In genomic region chr1:87174006-87174955, GRCm38 (mm10) we compare ENCODE assay signal across 8 mouse cellular contexts. TPM values are rescaled to one million over a fixed set of nuclear protein-coding genes. Genes with fewer than 3 reads are reported as not detected.
A peak's percentile ranks its signal among the peaks of the same experiment; 100 is the strongest.
DNase-seq lines count a peak whose midpoint lies in the region; ATAC-seq lines count a peak whose summit lies in the region.

No protein-coding gene starts in this region.

- DNase-seq in hindbrain, embryonic 11.5 days (ENCODE audit: low spot score) = peak; percentile 88
- DNase-seq in heart, postnatal 4 days = peak; percentile 77
- peak; percentile 47 to 67 for DNase-seq in layer of hippocampus, postnatal 36 days
- peak; percentile 52 for DNase-seq in lung, postnatal 25 days (ENCODE audit: low spot score)
- DNase-seq in spleen, postnatal 36 days (ENCODE audit: low spot score in 2 of 2) = peak; percentile 17 to 38

- H3K4me2 ChIP-seq in hindbrain, embryonic 11.5 days (replicated peaks; ENCODE audit: low read depth, low read length) = no peak overlapping the region
- no peak overlapping the region for H3K4me2 ChIP-seq in hindbrain, embryonic 13.5 days
- no peak overlapping the region for H3K4me2 ChIP-seq in forebrain, embryonic 16.5 days (ENCODE audit: low read length)

- H3K27ac ChIP-seq in hindbrain, embryonic 11.5 days (ENCODE audit: low read depth, low read length) = no peak overlapping the region
- H3K27ac ChIP-seq in hindbrain, embryonic 13.5 days = no peak overlapping the region
- no peak overlapping the region for H3K27ac ChIP-seq in forebrain, embryonic 16.5 days (ENCODE audit: low read length)

- no peaks in the 10 kb centered on the region for H3K9me3 ChIP-seq in hindbrain, embryonic 11.5 days (ENCODE audit: control insufficient read depth, low read length)
- H3K9me3 ChIP-seq in hindbrain, embryonic 13.5 days = no peaks in the 10 kb centered on the region
- no peaks in the 10 kb centered on the region for H3K9me3 ChIP-seq in forebrain, embryonic 16.5 days (ENCODE audit: control insufficient read depth, low read length)

- 23% methylated on average over 28 of the region's 28 CpGs for WGBS in hindbrain, embryonic 11.5 days
- WGBS in hindbrain, embryonic 13.5 days = 25% methylated on average over 28 of the region's 28 CpGs
- WGBS in forebrain, embryonic 16.5 days = 25% methylated on average over 28 of the region's 28 CpGs

- H3K4me3 ChIP-seq in hindbrain, embryonic 11.5 days (ENCODE audit: low read depth, low read length) = no peak overlapping the region
- no peak overlapping the region for H3K4me3 ChIP-seq in hindbrain, embryonic 13.5 days
- H3K4me3 ChIP-seq in forebrain, embryonic 16.5 days (replicated peaks; ENCODE audit: low read length) = no peak overlapping the region

- no peaks in the 10 kb centered on the region; the same call in 1 of the 2 replicates for H3K27me3 ChIP-seq in hindbrain, embryonic 11.5 days (ENCODE audit: control insufficient read depth, insufficient read depth, low read length)
- H3K27me3 ChIP-seq in hindbrain, embryonic 13.5 days = peaks cover 14% of the 10 kb centered on the region; the same call in 1 of the 2 replicates
- H3K27me3 ChIP-seq in forebrain, embryonic 16.5 days (replicated peaks; ENCODE audit: control insufficient read depth, insufficient read depth, low read length) = peaks cover 4% of the 10 kb centered on the region

- peaks cover 5% of the 10 kb centered on the region; the same call in 1 of the 2 replicates for H3K4me1 ChIP-seq in hindbrain, embryonic 11.5 days (replicated peaks; ENCODE audit: control insufficient read depth, insufficient read depth, low read length)
- H3K4me1 ChIP-seq in hindbrain, embryonic 13.5 days (replicated peaks) = peaks cover 66% of the 10 kb centered on the region
- peaks cover 28% of the 10 kb centered on the region for H3K4me1 ChIP-seq in forebrain, embryonic 16.5 days (replicated peaks; ENCODE audit: control insufficient read depth, insufficient read depth, low read length)

- no peak overlapping the region for H3K9ac ChIP-seq in hindbrain, embryonic 11.5 days (ENCODE audit: low read depth, low read length)
- H3K9ac ChIP-seq in hindbrain, embryonic 13.5 days = no peak overlapping the region
- H3K9ac ChIP-seq in forebrain, embryonic 16.5 days (replicated peaks; ENCODE audit: low read depth, low read length) = no peak overlapping the region

- no peak for ATAC-seq in hindbrain, embryonic 11.5 days (ENCODE audit: low FRiP score)
- ATAC-seq in hindbrain, embryonic 13.5 days (ENCODE audit: low FRiP score) = no peak
- peak; percentile 46; the same call in 1 of the 2 replicates for ATAC-seq in cerebellum, adult (ENCODE audit: insufficient number of reproducible peaks, low FRiP score, low TSS enrichment)
- ATAC-seq in forebrain, embryonic 16.5 days = peak; percentile 7; the same call in 1 of the 2 replicates

- H3K36me3 ChIP-seq in hindbrain, embryonic 11.5 days (ENCODE audit: control insufficient read depth, insufficient read depth, low read length) = no peaks in the 10 kb centered on the region
- H3K36me3 ChIP-seq in hindbrain, embryonic 13.5 days = no peaks in the 10 kb centered on the region
- H3K36me3 ChIP-seq in forebrain, embryonic 16.5 days (ENCODE audit: control insufficient read depth, insufficient read depth) = no peaks in the 10 kb centered on the region

RNA-seq across cellular contexts. Expression of gene Prss56, which starts 8.8 kb away (rescaled TPM):
- polyA plus RNA-seq in hindbrain, embryonic 11.5 days (2014; fragmentation: Nextera tagmentation; extraction: Ambion mirVana) = 1.9 and 3.3 TPM in 2 replicates
- 6.8 and 9.0 TPM in 2 replicates for polyA plus RNA-seq in hindbrain, embryonic 13.5 days (2015; fragmentation: Nextera tagmentation; extraction: Ambion mirVana)
- polyA plus RNA-seq in forebrain, embryonic 16.5 days (2015; fragmentation: Nextera tagmentation; extraction: Ambion mirVana) = 2.8 and 3.1 TPM in 2 replicates
- total RNA-seq in heart, postnatal 4 days (2021) = not detected
- total RNA-seq in layer of hippocampus, postnatal 36 days (2021) = under 1 TPM in 1 of 2 experiments, not detected in 1; 0.15 TPM

RNA-seq across cellular contexts. Expression of gene Chrnd, which starts 16.1 kb away (rescaled TPM):
- polyA plus RNA-seq in hindbrain, embryonic 11.5 days (2014; fragmentation: Nextera tagmentation; extraction: Ambion mirVana) = 0.47 TPM in 1 of 2 replicates, not detected in the other
- polyA plus RNA-seq in hindbrain, embryonic 13.5 days (2015; fragmentation: Nextera tagmentation; extraction: Ambion mirVana) = 0.05 TPM in 1 of 2 replicates, not detected in the other
- not detected in 2 replicates for polyA plus RNA-seq in forebrain, embryonic 16.5 days (2015; fragmentation: Nextera tagmentation; extraction: Ambion mirVana)
- not detected for total RNA-seq in heart, postnatal 4 days (2021)
- total RNA-seq in layer of hippocampus, postnatal 36 days (2021) = not detected

RNA-seq across cellular contexts. Expression of gene Ecel1, which starts 18.0 kb away (rescaled TPM):
- polyA plus RNA-seq in hindbrain, embryonic 11.5 days (2014; fragmentation: Nextera tagmentation; extraction: Ambion mirVana) = 10.0 and 14.7 TPM in 2 replicates
- 33.1 and 35.5 TPM in 2 replicates for polyA plus RNA-seq in hindbrain, embryonic 13.5 days (2015; fragmentation: Nextera tagmentation; extraction: Ambion mirVana)
- polyA plus RNA-seq in forebrain, embryonic 16.5 days (2015; fragmentation: Nextera tagmentation; extraction: Ambion mirVana) = 13.4 and 25.3 TPM in 2 replicates
- total RNA-seq in heart, postnatal 4 days (2021) = under 1 TPM in 1 of 2 experiments, not detected in 1; 0.18 TPM
- total RNA-seq in layer of hippocampus, postnatal 36 days (2021) = 1 to 10 TPM; 1.3 to 2.4 TPM

RNA-seq across cellular contexts. Expression of gene Chrng, which starts 30.2 kb away (rescaled TPM):
- 0.73 and 1.0 TPM in 2 replicates for polyA plus RNA-seq in hindbrain, embryonic 11.5 days (2014; fragmentation: Nextera tagmentation; extraction: Ambion mirVana)
- 0.35 and 0.58 TPM in 2 replicates for polyA plus RNA-seq in hindbrain, embryonic 13.5 days (2015; fragmentation: Nextera tagmentation; extraction: Ambion mirVana)
- polyA plus RNA-seq in forebrain, embryonic 16.5 days (2015; fragmentation: Nextera tagmentation; extraction: Ambion mirVana) = not detected in 2 replicates
- under 1 TPM; 0.14 TPM for total RNA-seq in heart, postnatal 4 days (2021)
- total RNA-seq in layer of hippocampus, postnatal 36 days (2021) = not detected

RNA-seq across cellular contexts. Expression of gene Eif4e2, which starts 39.4 kb away (rescaled TPM):
- polyA plus RNA-seq in hindbrain, embryonic 11.5 days (2014; fragmentation: Nextera tagmentation; extraction: Ambion mirVana) = 132 and 134 TPM in 2 replicates
- 105 and 106 TPM in 2 replicates for polyA plus RNA-seq in hindbrain, embryonic 13.5 days (2015; fragmentation: Nextera tagmentation; extraction: Ambion mirVana)
- polyA plus RNA-seq in forebrain, embryonic 16.5 days (2015; fragmentation: Nextera tagmentation; extraction: Ambion mirVana) = 88.1 and 93.6 TPM in 2 replicates
- 10 to 100 TPM; 71.3 to 72.5 TPM for total RNA-seq in heart, postnatal 4 days (2021)
- total RNA-seq in layer of hippocampus, postnatal 36 days (2021) = 10 to 100 TPM; 58.2 to 60.3 TPM

Comparison
In these comparisons a context has a peak if more than half of its experiments do, and no peak if none do; other contexts are left out.
1. ATAC-seq: peak in cerebellum, adult (single experiment) and forebrain, embryonic 16.5 days (single experiment); none in hindbrain, embryonic 11.5 days (single experiment) and hindbrain, embryonic 13.5 days (single experiment).
2. DNase-seq: peak in every context shown above with its lines; median percentile 88 in hindbrain, embryonic 11.5 days; 77 in heart, postnatal 4 days; 57 in layer of hippocampus, postnatal 36 days; 52 in lung, postnatal 25 days; 28 in spleen, postnatal 36 days.